Mouse (Mus musculus): ENCODE measurements at regions not wholly inside any gene's neighbourhood (a gene's known extent, or its start where the extent isn't known, plus 50 kb on each side); places are given as distances from the start of the nearest gene placed in this dataset.
A peak's percentile ranks its signal among the peaks of the same experiment; 100 is the strongest.

DNA sequence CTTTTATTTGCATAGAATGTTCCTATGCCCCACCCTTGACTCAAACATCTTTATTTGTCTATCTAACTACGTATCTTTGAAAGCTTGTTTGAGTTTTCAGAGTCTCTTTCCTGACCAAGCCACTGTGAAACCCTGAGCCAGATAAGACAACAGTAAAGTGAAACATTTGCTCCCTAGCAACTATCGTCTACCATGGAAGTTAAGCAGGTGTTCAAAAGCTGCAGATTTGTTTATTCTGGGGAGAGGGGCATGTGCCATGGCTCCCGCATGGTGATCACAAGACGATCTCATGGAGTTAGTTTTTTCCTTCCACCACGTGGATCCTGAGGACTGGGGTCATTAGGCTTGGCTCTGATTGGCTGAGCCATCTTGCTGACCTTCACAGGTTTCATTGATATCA is 55.5 kb downstream of the Gm9972 start:
- DNase-seq (ENCODE audit: low spot score in 2 of 2) = no peak

DNA sequence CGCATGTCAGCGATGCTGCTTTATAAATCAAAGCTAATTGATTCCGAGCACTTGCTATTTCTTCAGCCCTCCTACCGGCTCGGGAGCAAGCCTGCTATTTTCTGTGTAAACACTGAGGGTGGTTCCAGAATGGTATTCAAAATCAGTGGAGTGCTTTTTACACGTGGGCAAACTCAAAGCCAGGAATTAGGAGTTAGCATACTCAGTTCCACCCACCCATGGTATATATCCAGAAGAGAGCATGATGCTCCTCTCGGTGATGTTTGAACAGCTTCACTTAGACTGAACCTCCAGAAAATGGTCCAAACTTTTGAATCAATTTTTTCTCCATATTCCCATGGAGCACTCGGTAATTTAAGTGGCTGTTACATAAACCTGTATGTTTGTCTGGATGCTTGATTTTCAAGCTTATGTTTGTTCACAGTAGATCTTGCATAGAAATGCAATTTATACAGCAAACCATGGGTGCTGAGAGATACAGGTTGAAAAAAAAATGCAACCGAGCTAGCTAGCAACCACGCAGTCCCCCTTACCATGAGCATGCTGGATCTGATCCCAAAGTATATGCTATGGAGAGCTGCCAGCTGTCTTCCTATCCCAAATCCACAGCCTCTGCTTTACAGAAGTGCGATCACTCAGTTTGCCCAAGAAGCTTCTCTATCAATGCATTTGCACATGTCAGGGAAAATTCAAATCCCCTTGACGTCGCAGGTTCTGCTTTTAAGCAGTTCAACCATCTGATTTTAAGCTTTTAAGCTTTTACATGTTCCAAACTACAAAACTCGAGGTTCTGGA is 56.8 kb downstream of the Gm9972 start:
- DNase-seq (ENCODE audit: low spot score in 2 of 2) = peak in 1 of 2 experiments; percentile 41

DNA sequence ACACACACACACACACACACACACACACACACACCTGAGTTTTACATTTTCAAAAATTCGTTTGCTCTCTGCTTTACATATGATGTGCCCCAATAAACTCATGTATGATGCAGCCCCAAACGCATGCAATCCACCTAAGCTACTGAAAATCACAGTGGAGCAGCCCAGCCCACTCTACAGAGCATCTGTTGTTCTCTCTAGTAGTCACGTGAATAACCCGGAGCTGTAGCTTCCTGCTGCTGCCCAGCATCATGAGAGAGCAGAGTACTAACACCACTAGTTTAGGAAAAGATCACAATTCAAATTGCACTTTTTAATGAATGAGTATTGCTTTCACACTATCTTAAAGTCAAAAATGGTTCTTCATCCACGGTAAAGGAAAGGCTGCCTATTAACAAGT is 56.7 kb upstream of the Atp10b start:
- DNase-seq (ENCODE audit: low spot score in 2 of 2) = no peak

DNA sequence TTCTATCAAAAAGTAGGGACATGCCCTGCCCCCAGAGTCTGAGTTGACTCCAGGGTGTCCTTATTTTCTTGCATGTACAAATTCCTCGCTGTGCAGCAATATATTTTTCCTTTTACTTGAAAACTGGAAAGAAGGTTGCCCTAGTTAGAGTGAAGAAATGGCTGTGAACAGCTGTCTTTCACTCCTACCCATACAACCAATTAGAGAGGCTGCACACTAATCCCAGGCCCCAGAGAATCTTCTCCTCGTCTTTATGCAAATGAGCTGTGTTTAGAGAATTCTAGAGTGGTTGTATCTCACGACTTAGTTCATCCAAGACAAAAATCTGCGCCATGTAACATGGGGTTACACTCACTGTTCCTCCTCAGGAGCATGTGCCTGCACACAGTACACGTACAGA is 53.7 kb upstream of the Atp10b start:
- no peak for DNase-seq (ENCODE audit: low spot score in 2 of 2)

DNA sequence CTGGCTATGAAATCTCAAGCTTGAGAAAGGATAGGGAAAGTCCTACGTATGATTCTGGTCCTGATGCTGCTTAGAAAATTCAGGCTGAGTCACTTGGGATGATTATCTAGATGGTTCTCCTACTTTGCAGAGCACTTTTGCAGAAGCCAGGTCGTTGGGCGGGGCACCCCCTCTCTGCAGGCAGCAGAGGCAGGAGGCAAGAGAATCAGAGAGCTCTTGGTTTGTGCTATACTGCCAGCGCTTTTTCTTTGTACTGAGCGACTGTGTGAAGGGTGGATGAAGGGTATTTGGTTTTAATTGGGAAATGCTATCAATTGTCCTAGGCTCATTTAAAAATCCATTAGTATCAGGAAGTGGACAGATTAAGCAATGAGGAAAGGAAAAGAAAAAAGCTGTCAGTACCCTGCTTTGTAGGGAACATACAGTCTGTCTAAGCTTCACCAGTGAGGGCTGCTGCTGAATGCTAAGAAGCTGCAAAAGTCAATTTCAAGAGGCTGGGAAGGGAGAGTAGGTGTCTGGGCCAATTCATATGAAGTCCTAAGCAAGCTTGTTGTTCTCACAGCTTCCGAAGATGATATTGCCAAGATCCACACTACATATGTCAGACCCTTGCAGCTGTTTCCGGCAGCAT is 50.8 kb upstream of the Atp10b start:
- DNase-seq (ENCODE audit: low spot score in 2 of 2) = no peak

Data from layer of hippocampus, postnatal 14 days (tissue).